Mouse (Mus musculus): ENCODE measurements around the gene Mrpl48.

- TF ChIP-seq POLR2A (IDR thresholded peaks at IDR 0.05; ENCODE audit: borderline replicate concordance, insufficient read depth, low read length) (no peak), CTCF (IDR thresholded peaks at IDR 0.05; ENCODE audit: borderline replicate concordance, insufficient read depth, low read depth, low read length) (no peak)
These were observed 16.4 kb upstream of the Mrpl48 start for GRCm38 (mm10) chr7:100624538-100624937.

Data from cerebellum, adult 2 months (tissue).